ENCODE assay signal across 28 mouse cellular contexts in genomic region chr13:94153658-94154057, GRCm38 (mm10).
"Had no signal": no experiment of that assay in that cellular context is flagged by ENCODE, and none has a peak within 500 bp of the region (broad histone marks: within the 10 kb centered on the region; RNA-seq: fewer than 3 reads in every experiment).

No protein-coding gene starts in this region.

- H3K27me3 ChIP-seq: heart, embryonic 12.5 days; hindbrain, embryonic 12.5 days; intestine, embryonic 15.5 days; kidney, embryonic 15.5 days; limb, embryonic 12.5 days; liver, embryonic 13.5 days had no signal

- H3K4me3 ChIP-seq: gastrocnemius, adult 2 months; heart, embryonic 10.5 days; heart, embryonic 12.5 days; hindbrain, embryonic 10.5 days; hindbrain, embryonic 12.5 days; intestine, embryonic 15.5 days; kidney, embryonic 15.5 days; limb, embryonic 10.5 days; limb, embryonic 12.5 days; liver, embryonic 13.5 days had no signal

- H3K36me3 ChIP-seq: heart, embryonic 10.5 days; heart, embryonic 12.5 days; hindbrain, embryonic 10.5 days; hindbrain, embryonic 12.5 days; intestine, embryonic 15.5 days; limb, embryonic 12.5 days; liver, embryonic 13.5 days had no signal

- H3K27ac ChIP-seq: heart, embryonic 10.5 days; hindbrain, embryonic 10.5 days; hindbrain, embryonic 12.5 days; hindbrain, embryonic 14.5 days; intestine, embryonic 15.5 days; kidney, embryonic 15.5 days; kidney, postnatal 0 days; limb, embryonic 10.5 days; limb, embryonic 12.5 days; liver, embryonic 13.5 days had no signal

- H3K4me2 ChIP-seq: heart, embryonic 12.5 days; hindbrain, embryonic 12.5 days; hindbrain, embryonic 14.5 days; intestine, embryonic 15.5 days; kidney, embryonic 15.5 days; limb, embryonic 12.5 days; liver, embryonic 11.5 days; liver, embryonic 13.5 days had no signal

- DNase-seq: gastrocnemius, adult 2 months; gastrocnemius, postnatal 10 days; gastrocnemius, postnatal 36 days; heart, adult 18-20 months; heart, postnatal 10 days; heart, postnatal 4 days; kidney, adult 18-20 months; kidney, adult 9 months; kidney, postnatal 14 days; kidney, postnatal 36 days; layer of hippocampus, adult 9-11 months; layer of hippocampus, postnatal 36 days; liver; liver, embryonic 13.5 days had no signal

- H3K4me1 ChIP-seq: liver, embryonic 13.5 days had no signal

- ATAC-seq: hindbrain, embryonic 16.5 days; inflammation-experienced regulatory T-cells, adult 6 months; intestine, embryonic 15.5 days; intestine, postnatal 0 days had no signal
